Mouse (Mus musculus) forebrain, embryonic 11.5 days (tissue): Measurements from ENCODE around the gene Irx4. TPM values are rescaled to one million over a fixed set of nuclear protein-coding genes. Genes with fewer than 3 reads are reported as not detected.
A peak's percentile ranks its signal among the peaks of the same experiment; 100 is the strongest.

Source experiments
- ATAC-seq: fragments of 200-750 bp; cut with Nextera tagmentation; replicated peaks from 2 replicates; pipeline ENCODE4 v1.8.0; 2017; ENCODE audit warnings: moderate TSS enrichment; ENCODE audit not compliant: low FRiP score
- DNase-seq: peaks from one replicate; pipeline ENCODE4 v3.0.0-alpha.2; 2017; ENCODE audit warnings: low spot score
- H3K27ac ChIP-seq: fragments of 300-500 bp; sonication (generic); 2 replicates; pipeline ENCODE4 v1.5.1; 2014; ENCODE audit warnings: low read depth, low read length
- H3K27me3 ChIP-seq: fragments of 300-500 bp; sonication (generic); 2 replicates; pipeline ENCODE4 v1.6.1; 2014; ENCODE audit warnings: mild to moderate bottlenecking, low read length, mixed read lengths; ENCODE audit not compliant: control insufficient read depth, insufficient read depth
- H3K36me3 ChIP-seq: fragments of 300-500 bp; sonication (generic); 2 replicates; pipeline ENCODE4 v1.6.1; 2014; ENCODE audit warnings: mild to moderate bottlenecking, low read length, moderate library complexity, mixed read lengths; ENCODE audit not compliant: control insufficient read depth, insufficient read depth
- H3K4me1 ChIP-seq: fragments of 300-500 bp; sonication (generic); replicated peaks from 2 replicates; pipeline ENCODE4 v1.6.1; 2014; ENCODE audit warnings: low read length, mixed read lengths; ENCODE audit not compliant: control insufficient read depth, insufficient read depth
- H3K4me2 ChIP-seq: fragments of 300-500 bp; sonication (generic); 2 replicates; pipeline ENCODE4 v1.6.1; 2014; ENCODE audit warnings: low read depth, mild to moderate bottlenecking, low read length, moderate library complexity, mixed read lengths; ENCODE audit not compliant: severe bottlenecking
- H3K4me3 ChIP-seq: fragments of 300-500 bp; sonication (generic); 2 replicates; pipeline ENCODE4 v1.5.1; 2014; ENCODE audit warnings: low read depth, low read length
- H3K9ac ChIP-seq: fragments of 300-500 bp; sonication (generic); 2 replicates; pipeline ENCODE4 v1.6.1; 2014; ENCODE audit warnings: low read length
- H3K9me3 ChIP-seq: fragments of 300-500 bp; sonication (generic); 2 replicates; pipeline ENCODE4 v1.6.1; 2016; ENCODE audit warnings: low read length, mixed read lengths; ENCODE audit not compliant: control insufficient read depth
- WGBS: fragments of 180-500 bp; shearing (Covaris S2); extraction: QIAGEN DNeasy Blood & Tissue Kit; methylation state at CpG from one replicate; pipeline ENCODE4 v1.1.7; 2014; 5-methylcytosine and 5-hydroxymethylcytosine counted together
- polyA plus RNA-seq: library from polyadenylated mRNA; unstranded; fragments of >200 nt; fragmentation: Nextera tagmentation; extraction: Ambion mirVana; gene quantifications from 2 replicates; pipeline ENCODE4 v1.2.1, GENCODE M21; 2014

Irx4 gene
- polyA plus RNA-seq: 1.2 and 1.8 TPM in 2 replicates

- DNase-seq (no peak), ATAC-seq (no peak)
Observed at GRCm38 (mm10) chr13:73260354-73261035, at the start of gene Irx4. TSS of gene Irx4 (plus strand) at chr13:73260479.

GRCm38 (mm10) chr13:73214301-73214700, 46.0 kb upstream of the Irx4 start:
- Histone ChIP-seq H3K27ac (no peak overlapping the region), H3K9me3 (no peaks in the 10 kb centered on the region; the same call in 1 of the 2 replicates), H3K27me3 (no peaks in the 10 kb centered on the region), H3K4me1 (no peaks in the 10 kb centered on the region), H3K4me3 (no peak overlapping the region), H3K4me2 (no peak overlapping the region), H3K36me3 (no peaks in the 10 kb centered on the region), H3K9ac (no peak overlapping the region)
- ATAC-seq (no peak), DNase-seq (no peak)
- 73% methylated on average over 10 of the region's 10 CpGs for WGBS

More at GRCm38 (mm10) chr13:73260354-73261035, at the start of gene Irx4:
- Histone ChIP-seq H3K27ac (no peak within 1 kb of the TSS), H3K4me2 (peak within 1 kb of the TSS; percentile 54), H3K9me3 (no peaks in the 10 kb centered on the region), H3K27me3 (peaks cover 83% of the 10 kb centered on the region), H3K36me3 (no peaks in the 10 kb centered on the region), H3K4me1 (peaks cover 18% of the 10 kb centered on the region; the same call in 1 of the 2 replicates), H3K9ac (no peak within 1 kb of the TSS), H3K4me3 (peak within 1 kb of the TSS; percentile 28)
- under 1% methylated on average over 65 of the region's 86 CpGs for WGBS

GRCm38 (mm10) chr13:73236461-73236860, 23.8 kb upstream of the Irx4 start:
- no peak overlapping the region for H3K4me3 ChIP-seq
- DNase-seq (no peak), ATAC-seq (no peak)
- H3K9ac ChIP-seq: no peak overlapping the region
- WGBS: 61% methylated on average over 8 of the region's 8 CpGs
- no peaks in the 10 kb centered on the region for H3K4me1 ChIP-seq
- no peak overlapping the region for H3K4me2 ChIP-seq
- no peak overlapping the region for H3K27ac ChIP-seq
- H3K27me3 ChIP-seq: no peaks in the 10 kb centered on the region
- no peaks in the 10 kb centered on the region for H3K9me3 ChIP-seq
- no peaks in the 10 kb centered on the region for H3K36me3 ChIP-seq

GRCm38 (mm10) chr13:73239191-73239746, 21.0 kb upstream of the Irx4 start:
- no peak overlapping the region for H3K27ac ChIP-seq

GRCm38 (mm10) chr13:73242556-73242955, 17.7 kb upstream of the Irx4 start:
- H3K9me3 ChIP-seq: no peaks in the 10 kb centered on the region; the same call in 1 of the 2 replicates
- ATAC-seq: no peak
- 91% methylated on average over 5 of the region's 5 CpGs for WGBS

More at GRCm38 (mm10) chr13:73239191-73239746, 21.0 kb upstream of the Irx4 start:
- Histone ChIP-seq H3K4me1 (no peaks in the 10 kb centered on the region), H3K4me3 (no peak overlapping the region), H3K27me3 (no peaks in the 10 kb centered on the region), H3K9ac (no peak overlapping the region), H3K9me3 (no peaks in the 10 kb centered on the region; the same call in 1 of the 2 replicates), H3K36me3 (no peaks in the 10 kb centered on the region), H3K4me2 (no peak overlapping the region)
- DNase-seq (no peak), ATAC-seq (no peak)
- 75% methylated on average over 4 of the region's 4 CpGs for WGBS

GRCm38 (mm10) chr13:73246961-73247360, 13.3 kb upstream of the Irx4 start:
- no peak overlapping the region for H3K27ac ChIP-seq
- no peaks in the 10 kb centered on the region for H3K27me3 ChIP-seq
- no peaks in the 10 kb centered on the region for H3K36me3 ChIP-seq
- no peak overlapping the region for H3K4me2 ChIP-seq
- H3K9ac ChIP-seq: no peak overlapping the region
- H3K4me1 ChIP-seq: no peaks in the 10 kb centered on the region
- DNase-seq (no peak), ATAC-seq (no peak)
- no peak overlapping the region for H3K4me3 ChIP-seq
- no peaks in the 10 kb centered on the region; the same call in 1 of the 2 replicates for H3K9me3 ChIP-seq
- WGBS: 95% methylated on average over 4 of the region's 4 CpGs

More at GRCm38 (mm10) chr13:73242556-73242955, 17.7 kb upstream of the Irx4 start:
- no peak overlapping the region for H3K27ac ChIP-seq
- no peaks in the 10 kb centered on the region for H3K27me3 ChIP-seq
- DNase-seq: no peak
- no peaks in the 10 kb centered on the region for H3K4me1 ChIP-seq
- H3K4me2 ChIP-seq: no peak overlapping the region
- no peak overlapping the region for H3K9ac ChIP-seq
- no peaks in the 10 kb centered on the region for H3K36me3 ChIP-seq
- no peak overlapping the region for H3K4me3 ChIP-seq

- Histone ChIP-seq H3K27me3 (no peaks in the 10 kb centered on the region; the same call in 1 of the 2 replicates), H3K4me3 (no peak overlapping the region), H3K4me1 (no peaks in the 10 kb centered on the region), H3K36me3 (no peaks in the 10 kb centered on the region), H3K4me2 (no peak overlapping the region), H3K9ac (no peak overlapping the region), H3K9me3 (no peaks in the 10 kb centered on the region), H3K27ac (no peak overlapping the region)
- no peak for ATAC-seq
- no peak for DNase-seq
- 41% methylated on average over 7 of the region's 7 CpGs for WGBS
Observed at GRCm38 (mm10) chr13:73251222-73251621, 9.1 kb upstream of the Irx4 start.

GRCm38 (mm10) chr13:73252022-73252421, 8.3 kb upstream of the Irx4 start:
- Histone ChIP-seq H3K4me3 (no peak overlapping the region), H3K27ac (no peak overlapping the region), H3K9ac (no peak overlapping the region), H3K9me3 (no peaks in the 10 kb centered on the region), H3K36me3 (no peaks in the 10 kb centered on the region), H3K4me2 (no peak overlapping the region), H3K27me3 (peaks cover under 1% of the 10 kb centered on the region; the same call in 1 of the 2 replicates), H3K4me1 (no peaks in the 10 kb centered on the region)
- DNase-seq (peak; percentile 49), ATAC-seq (no peak)
- 62% methylated on average over 5 of the region's 5 CpGs for WGBS
